Mouse (Mus musculus) CH12.LX (cell line): ENCODE measurements around the gene Dnase1l1. TPM values are rescaled to one million over a fixed set of nuclear protein-coding genes. Genes with fewer than 3 reads are reported as not detected.
A peak's percentile ranks its signal among the peaks of the same experiment; 100 is the strongest.

Experiments
- DNase-seq: peaks from one replicate; pipeline ENCODE4 v3.0.0-alpha.2; 2013; ENCODE audit errors: extremely low read depth
- H3K27ac ChIP-seq: 2 replicates; pipeline ENCODE4 v1.5.1; 2012; ENCODE audit warnings: low read depth, mild to moderate bottlenecking, control low read depth, moderate library complexity; ENCODE audit not compliant: insufficient read depth
- H3K27me3 ChIP-seq: replicated peaks from 2 replicates; pipeline ENCODE3; 2012; ENCODE audit warnings: inconsistent platforms
- H3K36me3 ChIP-seq, 2 experiments: replicated peaks in 1 of 2; 2 replicates each; pipeline versions ENCODE3 to v1.6.1; 2012; ENCODE audit warnings: inconsistent platforms in 1 of 2, low read length in 1 of 2, mild to moderate bottlenecking in 1 of 2, mixed read lengths in 1 of 2, moderate library complexity in 1 of 2; ENCODE audit not compliant: control insufficient read depth in 1 of 2, insufficient read depth in 1 of 2
- H3K4me1 ChIP-seq, 2 experiments: 2 replicates each; pipeline ENCODE4 v1.6.1; 2012; ENCODE audit warnings: inconsistent platforms in 1 of 2, moderate library complexity in 1 of 2; ENCODE audit not compliant: insufficient read depth in 2 of 2, control insufficient read depth in 1 of 2
- H3K4me2 ChIP-seq: 2 replicates; pipeline ENCODE4 v1.6.1; 2012; ENCODE audit warnings: low read depth, mild to moderate bottlenecking, control low read depth; ENCODE audit not compliant: poor library complexity, insufficient read depth, severe bottlenecking
- H3K4me3 ChIP-seq, 3 experiments: fragments of 150-350 bp in 1 of 3; sonication (generic) in 1 of 3; replicated peaks in 1 of 3; 2 replicates each; pipeline versions ENCODE3 to v1.5.1; 2011 to 2012; ENCODE audit warnings: low read depth in 2 of 3, low read length in 2 of 3, mild to moderate bottlenecking in 2 of 3, moderate library complexity in 2 of 3, control low read depth in 1 of 3, improper control_type of control experiment in 1 of 3, inconsistent platforms in 1 of 3, mixed read lengths in 1 of 3; ENCODE audit not compliant: poor library complexity in 1 of 3
- H3K79me2 ChIP-seq: replicated peaks from 2 replicates; pipeline ENCODE4 v1.6.1; 2012; ENCODE audit warnings: mild to moderate bottlenecking, moderate library complexity; ENCODE audit not compliant: control insufficient read depth, poor library complexity, insufficient read depth, severe bottlenecking; ENCODE audit errors: extremely low read depth
- H3K9ac ChIP-seq: 2 replicates; pipeline ENCODE4 v1.6.1; 2012; ENCODE audit warnings: low read depth, mild to moderate bottlenecking, control low read depth, moderate library complexity; ENCODE audit not compliant: insufficient read depth
- H3K9me3 ChIP-seq: replicated peaks from 2 replicates; pipeline ENCODE3; 2012; ENCODE audit warnings: low read length, inconsistent platforms, mixed read lengths
- BHLHE40 ChIP-seq: IDR thresholded peaks from 2 replicates; pipeline ENCODE4 v1.6.1; 2011; ENCODE audit warnings: mild to moderate bottlenecking, low read depth, low read length, improper control_type of control experiment
- CHD1 ChIP-seq: IDR thresholded peaks from 2 replicates; pipeline ENCODE4 v1.6.1; 2012; ENCODE audit warnings: low read depth, low read length, improper control_type of control experiment, inconsistent platforms
- CHD2 ChIP-seq: IDR thresholded peaks from 2 replicates; pipeline ENCODE4 v1.6.1; 2011; ENCODE audit warnings: low read length, improper control_type of control experiment
- E2F4 ChIP-seq: IDR thresholded peaks from 2 replicates; pipeline ENCODE4 v1.6.1; 2011; ENCODE audit warnings: low read depth, low read length, improper control_type of control experiment; ENCODE audit not compliant: insufficient replicate concordance
- ELF1 ChIP-seq: IDR thresholded peaks from 2 replicates; pipeline ENCODE4 v1.6.1; 2014; ENCODE audit warnings: low read depth, mild to moderate bottlenecking, inconsistent platforms, low read length, improper control_type of control experiment
- EP300 ChIP-seq: IDR thresholded peaks from 2 replicates; pipeline ENCODE4 v1.6.1; 2011; ENCODE audit warnings: low read length, improper control_type of control experiment
- ETS1 ChIP-seq: conservative IDR thresholded peaks from 2 replicates; pipeline ENCODE4 v1.6.1; 2012; ENCODE audit warnings: low read depth, mild to moderate bottlenecking, inconsistent platforms, low read length, improper control_type of control experiment, moderate library complexity
- HCFC1 ChIP-seq: IDR thresholded peaks from 2 replicates; pipeline ENCODE4 v1.6.1; 2012; ENCODE audit warnings: low read depth, mild to moderate bottlenecking, inconsistent platforms, low read length, improper control_type of control experiment
- IRF4 ChIP-seq: IDR thresholded peaks from 2 replicates; pipeline ENCODE4 v1.6.1; 2014; ENCODE audit warnings: low read depth, mild to moderate bottlenecking, inconsistent platforms, low read length, improper control_type of control experiment
- JUN ChIP-seq: IDR thresholded peaks from 2 replicates; pipeline ENCODE4 v1.6.1; 2011; ENCODE audit warnings: low read depth, mild to moderate bottlenecking, low read length, improper control_type of control experiment, moderate library complexity; ENCODE audit not compliant: insufficient read depth
- JUND ChIP-seq: conservative IDR thresholded peaks from 2 replicates; pipeline ENCODE4 v1.6.1; 2011; ENCODE audit warnings: low read depth, low read length, improper control_type of control experiment
- MAX ChIP-seq: IDR thresholded peaks from 2 replicates; pipeline ENCODE4 v1.6.1; 2011; ENCODE audit warnings: low read length, improper control_type of control experiment
- MYC ChIP-seq: IDR thresholded peaks from 2 replicates; pipeline ENCODE4 v1.6.1; 2011; ENCODE audit warnings: low read depth, mild to moderate bottlenecking, improper control_type of control experiment, low read length
- NELFE ChIP-seq: IDR thresholded peaks from 2 replicates; pipeline ENCODE4 v1.6.1; 2011; ENCODE audit warnings: low read depth, low read length, improper control_type of control experiment
- NRF1 ChIP-seq: IDR thresholded peaks from 2 replicates; pipeline ENCODE4 v1.6.1; 2014; ENCODE audit warnings: low read depth, mild to moderate bottlenecking, inconsistent platforms, low read length, improper control_type of control experiment, moderate library complexity
- PAX5 ChIP-seq: IDR thresholded peaks from 2 replicates; pipeline ENCODE4 v1.6.1; 2012; ENCODE audit warnings: low read length, inconsistent platforms, mixed read lengths
- POLR2AphosphoS2 ChIP-seq: IDR thresholded peaks from 2 replicates; pipeline ENCODE4 v1.6.1; 2011; ENCODE audit warnings: low read depth, low read length, improper control_type of control experiment
- RAD21 ChIP-seq: IDR thresholded peaks from 2 replicates; pipeline ENCODE4 v1.6.1; 2011; ENCODE audit warnings: low read depth, mild to moderate bottlenecking, low read length, improper control_type of control experiment, moderate library complexity
- SMC3 ChIP-seq: IDR thresholded peaks from 2 replicates; pipeline ENCODE4 v1.6.1; 2011; ENCODE audit warnings: low read depth, low read length, improper control_type of control experiment
- ZKSCAN1 ChIP-seq: IDR thresholded peaks from 2 replicates; pipeline ENCODE4 v1.6.1; 2012; ENCODE audit warnings: low read depth, inconsistent platforms, low read length, improper control_type of control experiment, borderline replicate concordance
- ZMIZ1 ChIP-seq: IDR thresholded peaks from 2 replicates; pipeline ENCODE4 v1.6.1; 2012; ENCODE audit warnings: low read depth, mild to moderate bottlenecking, inconsistent platforms, low read length, improper control_type of control experiment
- ZNF384 ChIP-seq: IDR thresholded peaks from 2 replicates; pipeline ENCODE4 v1.6.1; 2012; ENCODE audit warnings: low read depth, low read length, improper control_type of control experiment, inconsistent platforms
- dilution Hi-C: fragments of 300-500 bp; cut with MboI; formaldehyde crosslinking; loops from 2 replicates; pipeline ENCODE4 v1.14.3; 2020; ENCODE audit warnings: low sequenced_read_pairs; ENCODE audit not compliant: extremely low pct_unique_long_range_greater_than_20kb, extremely low pct_ligation_motif_present
- in situ Hi-C: fragments of 300-500 bp; cut with MboI; formaldehyde crosslinking; loops from 3 replicates; pipeline ENCODE4 v1.14.3; 2019; ENCODE audit warnings: low sequenced_read_pairs, low pct_ligation_motif_present, low pct_unique_long_range_greater_than_20kb, mixed read lengths
- polyA plus RNA-seq: library from polyadenylated mRNA; unstranded; fragments of >175 nt; gene quantifications from 2 replicates; pipeline ENCODE4 v1.2.1, GENCODE M21; 2012; ENCODE audit warnings: low read depth; ENCODE audit not compliant: insufficient read length
- total RNA-seq, 2 experiments: library from RNA; depleted of rRNA; stranded (reverse); fragments of 300-350 nt in 1 of 2; fragments of >200 nt in 1 of 2; gene quantifications; 2 replicates each; pipeline ENCODE4 v1.2.3; 2012 to 2014

Gene Dnase1l1
- total and polyA plus RNA-seq, 3 experiments, result 4.3 to 5.1 (median 4.7) TPM

DNA sequence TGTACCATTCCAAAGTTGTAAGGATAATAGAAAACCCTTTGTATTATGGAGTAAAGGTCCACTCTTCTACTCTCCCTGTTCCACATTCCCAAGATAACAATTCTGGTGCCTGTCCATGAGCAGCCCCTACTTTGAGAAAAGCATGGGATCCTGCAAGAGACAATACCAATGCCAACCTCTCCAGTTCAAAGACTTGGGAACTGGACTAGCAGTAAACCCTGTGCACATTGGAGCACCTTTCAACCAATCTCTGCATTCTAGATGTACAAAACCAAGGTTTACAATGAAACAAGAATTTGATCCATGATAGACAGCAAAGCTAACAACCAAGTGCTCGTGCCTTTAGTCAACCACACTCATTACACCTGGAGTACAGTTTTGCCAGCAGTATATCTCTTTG, 37.0 kb downstream of the Dnase1l1 start:
- peaks cover 4 to 24% of the 10 kb centered on the region in 2 experiments; a peak in 3 of 4 replicates for H3K4me1 ChIP-seq
- TF ChIP-seq ZMIZ1, result no peak
- TF ChIP-seq NRF1, result no peak
- no peak for TF ChIP-seq POLR2AphosphoS2
- no peak for TF ChIP-seq ZNF384
- TF ChIP-seq SMC3, result no peak
- no peak for TF ChIP-seq MAX
- no peak for TF ChIP-seq CHD1
- no peak for TF ChIP-seq NELFE
- TF ChIP-seq E2F4, result no peak
- no peak for TF ChIP-seq HCFC1
- no peak for TF ChIP-seq ETS1
- TF ChIP-seq EP300, result no peak
- TF ChIP-seq ELF1, result no peak
- no peak for TF ChIP-seq ZKSCAN1
- TF ChIP-seq JUN, result no peak
- no peak for TF ChIP-seq JUND
- dilution Hi-C loops (no loop called here), in situ Hi-C loops (loop anchor here (5.0 to 10.0 kb wide), 2 partner anchors 120 to 167 kb away; partner anchors contain the start of gene Opn1mw)
- H3K79me2 ChIP-seq, result peaks cover 13% of the 10 kb centered on the region; the same call in 1 of the 2 replicates
- no peaks in the 10 kb centered on the region for H3K9me3 ChIP-seq
- H3K27me3 ChIP-seq, result no peaks in the 10 kb centered on the region
- H3K4me2 ChIP-seq, result peak overlapping the region; percentile 87
- no peak overlapping the region for H3K27ac ChIP-seq
- no peak for DNase-seq
- peak overlapping the region; percentile 58 to 88 (median 61) for H3K4me3 ChIP-seq
- peaks cover 26 to 30% of the 10 kb centered on the region in 2 experiments for H3K36me3 ChIP-seq
- peak overlapping the region; percentile 80 for H3K9ac ChIP-seq

DNA sequence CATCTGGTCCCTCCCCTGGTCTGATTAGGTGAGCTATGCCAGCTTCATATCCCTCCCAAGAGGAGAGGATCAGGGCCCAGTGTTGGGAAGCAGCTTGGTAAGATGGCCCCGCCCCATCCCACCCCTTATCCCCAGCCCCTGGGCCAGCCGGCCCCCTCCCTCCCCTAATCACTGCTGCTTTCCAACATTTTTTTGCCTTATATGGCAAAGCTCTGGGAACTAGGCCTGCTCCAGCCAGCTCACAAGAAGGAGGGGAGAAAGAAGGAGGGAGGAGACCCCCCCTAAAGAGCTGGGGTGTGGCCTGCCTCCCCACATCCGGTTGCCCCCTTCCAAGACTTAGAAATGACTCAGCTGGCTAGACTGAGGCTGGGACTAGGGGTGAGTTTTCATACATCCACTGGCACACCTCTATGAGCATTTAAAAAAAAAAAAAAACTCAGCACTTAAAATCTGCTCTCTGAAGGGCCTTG, 37.5 kb downstream of the Dnase1l1 start:
- peak; percentile 34 for DNase-seq
- no peak for TF ChIP-seq MYC
- TF ChIP-seq RAD21, result no peak
- TF ChIP-seq BHLHE40, result no peak
- TF ChIP-seq PAX5, result no peak
- peak; percentile 53 for TF ChIP-seq ZNF384
- no peak for TF ChIP-seq CHD2
- TF ChIP-seq JUN, result no peak
- no peak for TF ChIP-seq SMC3
- no peak for TF ChIP-seq ETS1
- TF ChIP-seq IRF4, result peak; percentile 67
- no peak for TF ChIP-seq MAX
- TF ChIP-seq, all 38 proteins: peak for 2
- Histone ChIP-seq H3K27ac (peak overlapping the region; percentile 53; the same call in 1 of the 2 replicates), H3K27me3 (no peaks in the 10 kb centered on the region), H3K9ac (peak overlapping the region; percentile 80; the same call in 1 of the 2 replicates), H3K4me1 (peaks cover 4 to 24% of the 10 kb centered on the region in 2 experiments; a peak in 3 of 4 replicates), H3K9me3 (no peaks in the 10 kb centered on the region), H3K4me3 (peak overlapping the region in 2 of 3 experiments; percentile 58 to 88), H3K79me2 (peaks cover 13% of the 10 kb centered on the region; the same call in 1 of the 2 replicates), H3K36me3 (peaks cover 31 to 35% of the 10 kb centered on the region in 2 experiments), H3K4me2 (peak overlapping the region; percentile 90)
- dilution Hi-C loops, result no loop called here
- in situ Hi-C loops, result loop anchor here (5.0 to 10.0 kb wide), 2 partner anchors 120 to 168 kb away; partner anchors contain the start of gene Opn1mw
